Mouse (Mus musculus): ENCODE measurements around the gene Lrguk. TPM values are rescaled to one million over a fixed set of nuclear protein-coding genes. Genes with fewer than 3 reads are reported as not detected.

The Lrguk gene
- total and polyA plus RNA-seq, 2 experiments from 2014 or later: 0.99 to 1.2 TPM

DNA sequence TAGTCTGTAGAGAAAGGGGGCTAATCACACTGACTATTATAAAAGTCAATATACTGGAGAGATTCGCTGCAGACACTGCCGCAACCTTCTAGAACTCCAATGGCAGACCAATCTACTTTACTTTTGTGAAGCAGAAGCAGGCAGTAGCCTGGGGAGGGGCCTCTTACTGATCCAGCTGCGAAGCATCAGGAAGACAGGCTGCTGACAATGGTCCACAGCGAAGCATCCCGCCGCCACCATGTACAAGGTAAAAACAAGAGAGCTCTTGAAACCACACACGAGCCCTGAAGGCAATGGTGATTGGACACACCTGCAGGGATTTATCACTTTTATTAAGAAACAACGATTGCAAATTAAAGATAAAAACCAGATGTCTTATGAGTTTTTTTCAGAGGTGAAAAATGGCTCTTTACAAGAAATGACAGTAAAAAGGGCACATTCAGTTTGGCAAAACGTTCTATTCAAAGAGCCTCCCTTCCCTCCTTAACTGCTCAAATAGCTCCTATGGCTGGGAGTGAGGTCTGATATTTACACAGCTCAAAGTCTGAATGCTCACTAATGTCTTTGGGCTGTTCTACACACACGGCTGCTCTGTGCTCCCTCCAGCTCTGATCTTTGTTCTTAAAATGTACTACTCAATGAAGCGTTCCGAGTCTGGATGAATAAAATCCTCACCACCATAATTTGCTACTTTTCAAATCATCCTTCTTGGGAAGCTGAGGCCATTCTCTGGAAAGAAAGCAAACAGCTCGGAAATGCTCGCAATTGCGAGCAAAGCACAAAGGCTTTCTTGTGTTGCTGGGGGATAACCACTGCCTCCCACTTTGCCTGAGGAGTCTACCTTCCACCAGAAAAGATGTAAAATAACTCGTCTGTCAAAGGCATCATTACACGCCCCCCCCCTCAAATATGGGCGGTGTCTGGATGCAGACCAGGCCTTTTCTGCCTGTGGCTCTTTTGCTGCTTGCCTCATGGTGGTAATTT, 124.1 kb downstream of the Lrguk start:
- Histone ChIP-seq H3K27me3 (ENCODE audit: insufficient read depth, low read length) (no peaks in the 10 kb centered on the region), H3K27ac (peak overlapping the region; percentile 75; the same call in 1 of the 2 replicates), H3K9me3 (ENCODE audit: low read length) (no peaks in the 10 kb centered on the region), H3K36me3 (ENCODE audit: insufficient read depth, low read length) (peaks cover 7% of the 10 kb centered on the region; the same call in 1 of the 2 replicates), H3K4me2 (ENCODE audit: low read depth, low read length) (no peak overlapping the region), H3K4me1 (ENCODE audit: insufficient read depth, low read length) (peaks cover 10% of the 10 kb centered on the region; the same call in 1 of the 2 replicates), H3K4me3 (ENCODE audit: low read length) (no peak overlapping the region), H3K9ac (replicated peaks; ENCODE audit: low read length) (no peak overlapping the region)
- DNase-seq (ENCODE audit: low spot score): peak; percentile 28
- TF ChIP-seq CTCF (IDR thresholded peaks at IDR 0.05; ENCODE audit: low read depth): no peak
- peak; percentile 31; the same call in 1 of the 2 replicates for ATAC-seq
- 43% methylated on average over 18 of the region's 18 CpGs for WGBS

DNA sequence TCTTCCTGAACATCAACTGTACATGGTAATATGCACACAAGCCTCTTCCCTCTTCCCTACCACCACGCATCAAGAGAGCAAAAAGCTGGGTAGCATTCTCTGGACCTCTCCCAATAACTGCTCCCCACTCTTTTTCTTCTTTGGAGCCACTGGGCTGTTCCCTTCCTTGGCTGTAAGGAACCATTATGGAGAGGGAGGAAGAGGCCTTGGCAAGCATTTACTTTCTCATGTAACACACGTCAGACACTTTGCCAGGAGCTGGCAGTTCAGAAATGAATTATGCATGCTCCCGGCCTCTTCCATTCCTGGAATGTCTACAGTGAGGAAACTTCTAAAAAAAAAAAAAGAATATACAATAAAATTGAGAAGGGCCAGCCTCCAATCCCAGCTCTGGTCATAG, 125.0 kb downstream of the Lrguk start:
- Histone ChIP-seq H3K4me1 (ENCODE audit: insufficient read depth, low read length) (peaks cover 10% of the 10 kb centered on the region; the same call in 1 of the 2 replicates), H3K9ac (replicated peaks; ENCODE audit: low read length) (no peak overlapping the region), H3K4me3 (ENCODE audit: low read length) (no peak overlapping the region), H3K9me3 (ENCODE audit: low read length) (no peaks in the 10 kb centered on the region), H3K27ac (peak overlapping the region; percentile 75), H3K36me3 (ENCODE audit: insufficient read depth, low read length) (peaks cover 14% of the 10 kb centered on the region), H3K4me2 (ENCODE audit: low read depth, low read length) (no peak overlapping the region), H3K27me3 (ENCODE audit: insufficient read depth, low read length) (no peaks in the 10 kb centered on the region)
- WGBS: 37% methylated on average over 3 of the region's 3 CpGs
- no peak for TF ChIP-seq CTCF (IDR thresholded peaks at IDR 0.05; ENCODE audit: low read depth)
- peak; percentile 87 for ATAC-seq
- DNase-seq (ENCODE audit: low spot score): peak; percentile 73

GRCm38 (mm10) chr6:34155137-34155804, 126.0 kb downstream of the Lrguk start:
- Histone ChIP-seq H3K9me3 (ENCODE audit: low read length) (no peaks in the 10 kb centered on the region), H3K4me1 (ENCODE audit: insufficient read depth, low read length) (peaks cover 10% of the 10 kb centered on the region; the same call in 1 of the 2 replicates), H3K27ac (peak overlapping the region; percentile 75), H3K9ac (replicated peaks; ENCODE audit: low read length) (no peak overlapping the region), H3K27me3 (ENCODE audit: insufficient read depth, low read length) (no peaks in the 10 kb centered on the region), H3K36me3 (ENCODE audit: insufficient read depth, low read length) (peaks cover 20% of the 10 kb centered on the region), H3K4me2 (ENCODE audit: low read depth, low read length) (no peak overlapping the region), H3K4me3 (ENCODE audit: low read length) (no peak overlapping the region)
- ATAC-seq (no peak), DNase-seq (ENCODE audit: low spot score) (no peak)
- no peak for TF ChIP-seq CTCF (IDR thresholded peaks at IDR 0.05; ENCODE audit: low read depth)
- 88% methylated on average over 15 of the region's 15 CpGs for WGBS

DNA sequence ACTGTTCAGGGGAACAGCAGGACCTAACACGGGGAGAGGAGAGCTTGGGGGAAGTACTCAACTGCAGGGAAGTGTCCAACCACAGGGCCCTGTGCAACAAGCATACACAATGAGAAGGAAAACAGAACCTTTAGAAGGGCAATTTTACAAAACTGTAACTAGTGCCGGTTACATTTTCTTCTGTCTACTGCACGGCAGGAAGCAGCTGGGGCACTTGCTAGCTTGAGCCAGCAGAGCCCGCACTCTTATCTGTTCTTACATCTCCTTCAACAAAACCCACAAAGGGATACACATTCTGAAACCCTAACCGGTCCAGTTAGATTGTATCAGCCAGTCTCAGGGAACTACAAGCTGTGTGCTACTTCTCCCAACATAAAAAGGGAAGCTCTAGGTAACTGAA, 126.8 kb downstream of the Lrguk start:
- 63% methylated on average over 5 of the region's 5 CpGs for WGBS
- Histone ChIP-seq H3K9me3 (ENCODE audit: low read length) (no peaks in the 10 kb centered on the region), H3K9ac (replicated peaks; ENCODE audit: low read length) (no peak overlapping the region), H3K27me3 (ENCODE audit: insufficient read depth, low read length) (no peaks in the 10 kb centered on the region), H3K4me3 (ENCODE audit: low read length) (no peak overlapping the region), H3K36me3 (ENCODE audit: insufficient read depth, low read length) (peaks cover 28% of the 10 kb centered on the region), H3K4me1 (ENCODE audit: insufficient read depth, low read length) (peaks cover 10% of the 10 kb centered on the region; the same call in 1 of the 2 replicates), H3K4me2 (ENCODE audit: low read depth, low read length) (no peak overlapping the region), H3K27ac (no peak overlapping the region)
- no peak for ATAC-seq
- no peak for DNase-seq (ENCODE audit: low spot score)
- no peak for TF ChIP-seq CTCF (IDR thresholded peaks at IDR 0.05; ENCODE audit: low read depth)

GRCm38 (mm10) chr6:34156841-34157748, 127.8 kb downstream of the Lrguk start:
- H3K4me2 ChIP-seq (ENCODE audit: low read depth, low read length): no peak overlapping the region
- no peak overlapping the region for H3K27ac ChIP-seq
- no peak for ATAC-seq
- no peak overlapping the region for H3K4me3 ChIP-seq (ENCODE audit: low read length)
- no peaks in the 10 kb centered on the region for H3K9me3 ChIP-seq (ENCODE audit: low read length)
- WGBS: 80% methylated on average over 14 of the region's 14 CpGs
- peaks cover 10% of the 10 kb centered on the region; the same call in 1 of the 2 replicates for H3K4me1 ChIP-seq (ENCODE audit: insufficient read depth, low read length)
- TF ChIP-seq CTCF (IDR thresholded peaks at IDR 0.05; ENCODE audit: low read depth): no peak
- no peaks in the 10 kb centered on the region for H3K27me3 ChIP-seq (ENCODE audit: insufficient read depth, low read length)
- H3K36me3 ChIP-seq (ENCODE audit: insufficient read depth, low read length): peaks cover 33% of the 10 kb centered on the region
- no peak for DNase-seq (ENCODE audit: low spot score)
- no peak overlapping the region for H3K9ac ChIP-seq (replicated peaks; ENCODE audit: low read length)
